Mouse (Mus musculus) lung, adult 2 months (tissue): Measurements from ENCODE around the gene Tceal5.

Experiments
- CTCF ChIP-seq: fragments of 200-500 bp; IDR thresholded peaks from 2 replicates; pipeline ENCODE4 v1.5.1; 2011; ENCODE audit warnings: mild to moderate bottlenecking, low read length, control low read depth; ENCODE audit not compliant: insufficient read depth
- POLR2A ChIP-seq: fragments of 200-500 bp; IDR thresholded peaks from 2 replicates; pipeline ENCODE4 v1.6.1; 2011; ENCODE audit warnings: low read depth, mild to moderate bottlenecking, control low read depth, low read length, borderline replicate concordance; ENCODE audit errors: extremely low read depth

DNA sequence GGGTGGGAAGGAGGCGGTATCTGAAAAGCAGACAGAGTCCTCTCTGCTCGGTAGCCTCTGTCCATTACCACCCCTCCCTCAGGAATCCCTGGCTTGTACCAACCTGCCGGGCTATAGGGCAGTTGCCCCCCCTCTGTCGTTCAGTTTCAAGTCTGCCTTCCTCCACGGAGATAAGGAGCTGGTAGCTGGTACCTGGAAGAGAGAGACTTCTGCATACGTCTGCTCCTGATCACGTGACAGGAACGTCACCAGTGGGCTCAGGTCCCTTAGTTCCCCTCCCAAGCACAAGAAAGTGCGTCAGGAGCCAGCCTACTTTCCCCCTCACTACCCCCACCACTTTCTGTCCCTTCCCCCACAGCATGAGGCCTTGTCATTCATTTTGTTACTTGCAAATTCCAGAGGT lies at the start of gene Tceal5:
- TF ChIP-seq CTCF (no peak), POLR2A (no peak)
